Mouse (Mus musculus) lung, adult 18-20 months (tissue): ENCODE results near the gene Bcas3.
A peak's percentile ranks its signal among the peaks of the same experiment; 100 is the strongest.
"Not testable (repeated sequence)": the region's sequence is repeated elsewhere in the genome, so short reads cannot be mapped to it uniquely, and the experiment has no call there.

Experiments used
- DNase-seq, 2 experiments: peaks; one replicate each; pipeline ENCODE4 v3.0.0; 2022; ENCODE audit warnings: mixed read lengths in 2 of 2

Gene Bcas3

DNA sequence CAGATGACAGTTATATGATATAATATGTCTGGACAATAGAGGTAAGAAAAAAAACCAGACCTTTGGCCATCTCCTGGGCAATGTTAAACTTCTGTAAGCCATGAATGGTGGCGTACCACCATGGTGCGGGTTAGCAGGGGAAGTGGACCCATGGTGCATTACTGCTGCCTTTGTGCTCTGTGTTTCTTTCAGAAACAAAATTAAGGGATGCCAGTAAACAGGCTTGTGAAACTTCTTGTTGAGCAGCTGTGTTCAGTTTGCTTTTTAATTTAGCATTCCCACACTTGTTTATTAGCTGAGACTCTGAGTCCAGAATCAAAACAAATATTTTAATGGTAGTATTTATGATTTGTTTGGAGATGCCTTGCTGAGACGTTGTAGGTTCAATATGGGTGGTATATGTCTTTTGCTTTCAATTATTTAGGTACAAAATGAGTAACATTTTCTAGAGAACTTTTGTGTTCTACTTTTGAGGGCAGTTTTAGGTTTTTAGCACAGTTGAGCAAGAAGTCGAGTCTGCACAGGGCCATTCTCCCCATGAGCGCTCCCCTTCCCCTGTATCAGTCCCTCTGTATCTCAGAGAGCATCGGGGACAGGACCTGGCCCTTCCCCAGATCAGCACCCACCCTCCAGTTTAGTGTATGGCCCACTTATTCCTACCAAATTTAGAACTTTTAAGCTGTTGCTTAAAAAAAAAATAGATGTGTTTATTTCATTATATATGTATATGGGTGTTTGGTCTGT lies 132.4 kb downstream of the Bcas3 start:
- no peak for DNase-seq

- DNase-seq: no peak
Measured at GRCm38 (mm10) chr11:85487501-85487900, 134.5 kb downstream of the Bcas3 start.

DNA sequence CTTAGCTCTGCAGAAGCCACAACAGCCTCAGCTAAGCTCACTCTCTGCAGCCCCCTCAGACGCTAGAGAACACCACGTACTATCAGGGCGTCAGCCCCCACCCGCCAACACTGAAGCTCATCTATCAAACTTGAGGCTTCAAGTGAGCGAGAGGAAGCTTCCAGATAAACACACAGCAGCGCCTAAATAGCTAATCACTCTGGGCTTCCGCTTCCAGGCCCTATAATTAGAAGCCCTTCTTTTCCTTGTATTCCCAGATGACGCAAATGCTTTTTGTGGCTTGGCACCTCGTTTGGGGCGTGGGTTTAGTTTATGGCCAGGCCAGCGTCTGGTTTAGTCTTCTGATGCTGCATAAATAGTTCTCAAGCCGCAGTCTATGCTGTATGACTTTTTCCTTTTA lies 139.3 kb downstream of the Bcas3 start:
- peak; percentile 88 to 93 for DNase-seq

DNA sequence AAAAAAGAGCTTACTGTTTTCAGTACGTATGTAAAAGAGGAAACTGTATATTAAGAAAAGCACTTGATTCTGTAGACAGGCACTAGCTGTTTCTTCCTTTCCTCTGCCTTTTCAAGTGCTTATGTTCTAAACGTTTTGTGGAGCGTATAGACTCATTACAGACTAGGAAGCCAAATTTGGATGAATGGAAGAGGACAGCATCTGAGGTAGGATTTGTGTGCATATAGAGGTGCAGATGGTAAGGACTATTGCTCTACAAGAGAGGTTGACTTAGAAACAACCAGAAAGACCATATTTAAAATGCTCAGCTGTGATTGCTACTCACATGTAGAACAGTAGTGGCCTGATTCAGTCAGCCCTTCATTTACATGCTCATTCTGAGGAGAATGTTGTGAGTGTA lies 139.7 kb downstream of the Bcas3 start:
- no peak for DNase-seq

GRCm38 (mm10) chr11:85499561-85499960 lies 146.6 kb downstream of the Bcas3 start:
- no peak for DNase-seq

- DNase-seq: no peak
Measured at GRCm38 (mm10) chr11:85502031-85502430, 149.1 kb downstream of the Bcas3 start.

DNA sequence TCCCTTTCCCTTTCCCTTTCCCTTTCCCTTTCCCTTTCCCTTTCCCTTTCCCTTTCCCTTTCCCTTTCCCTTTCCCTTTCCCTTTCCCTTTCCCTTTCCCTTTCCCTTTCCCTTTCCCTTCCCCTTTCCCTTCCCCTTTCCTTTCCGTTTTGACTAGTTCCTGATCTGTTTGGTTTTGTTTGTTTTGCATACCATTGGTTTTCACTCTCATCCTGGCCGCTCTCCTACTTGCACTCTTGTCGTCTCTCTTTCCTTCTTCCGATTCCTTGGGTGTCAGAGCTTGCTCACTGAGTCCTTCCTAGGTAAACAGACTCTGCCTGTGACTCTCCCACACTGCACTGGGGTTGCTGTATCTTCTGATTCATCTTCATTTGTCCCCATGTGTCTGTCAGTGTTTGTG lies 151.8 kb downstream of the Bcas3 start:
- DNase-seq: not testable (repeated sequence)

GRCm38 (mm10) chr11:85505811-85506210 lies 152.8 kb downstream of the Bcas3 start:
- no peak for DNase-seq

GRCm38 (mm10) chr11:85509334-85509733 lies 156.4 kb downstream of the Bcas3 start:
- DNase-seq: no peak

GRCm38 (mm10) chr11:85511270-85511904 lies 158.4 kb downstream of the Bcas3 start:
- DNase-seq: no peak

GRCm38 (mm10) chr11:85516724-85517123 lies 163.8 kb downstream of the Bcas3 start:
- no peak for DNase-seq

GRCm38 (mm10) chr11:85518025-85518756 lies 165.2 kb downstream of the Bcas3 start:
- peak in 1 of 2 experiments; percentile 45 for DNase-seq

GRCm38 (mm10) chr11:85520236-85520635 lies 167.3 kb downstream of the Bcas3 start:
- DNase-seq: peak; percentile 33 to 55

GRCm38 (mm10) chr11:85520996-85521395 lies 168.0 kb downstream of the Bcas3 start:
- peak in 1 of 2 experiments; percentile 37 for DNase-seq

DNA sequence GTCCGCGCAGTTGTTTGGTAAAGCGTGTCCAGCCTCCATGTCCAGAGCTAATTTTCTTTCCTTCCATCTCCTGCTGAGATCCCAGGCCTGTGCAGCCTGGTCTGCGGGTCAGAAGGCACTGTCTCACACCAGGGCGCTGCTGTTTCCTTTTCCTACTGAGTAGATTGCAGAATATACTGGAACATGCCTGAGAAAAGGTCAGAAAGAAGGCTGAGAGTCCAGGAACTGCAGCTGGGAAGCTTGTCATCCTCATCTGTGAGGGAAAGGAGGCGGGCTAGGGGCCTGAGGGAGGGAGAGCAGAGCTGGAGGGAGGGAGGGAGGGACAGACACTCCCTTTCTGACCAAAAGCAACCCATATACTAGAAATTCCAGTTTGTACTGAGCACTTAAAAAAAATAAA lies 170.7 kb downstream of the Bcas3 start:
- peak; percentile 25 to 55 for DNase-seq

GRCm38 (mm10) chr11:85524186-85524585 lies 171.2 kb downstream of the Bcas3 start:
- peak; percentile 70 to 72 for DNase-seq

DNA sequence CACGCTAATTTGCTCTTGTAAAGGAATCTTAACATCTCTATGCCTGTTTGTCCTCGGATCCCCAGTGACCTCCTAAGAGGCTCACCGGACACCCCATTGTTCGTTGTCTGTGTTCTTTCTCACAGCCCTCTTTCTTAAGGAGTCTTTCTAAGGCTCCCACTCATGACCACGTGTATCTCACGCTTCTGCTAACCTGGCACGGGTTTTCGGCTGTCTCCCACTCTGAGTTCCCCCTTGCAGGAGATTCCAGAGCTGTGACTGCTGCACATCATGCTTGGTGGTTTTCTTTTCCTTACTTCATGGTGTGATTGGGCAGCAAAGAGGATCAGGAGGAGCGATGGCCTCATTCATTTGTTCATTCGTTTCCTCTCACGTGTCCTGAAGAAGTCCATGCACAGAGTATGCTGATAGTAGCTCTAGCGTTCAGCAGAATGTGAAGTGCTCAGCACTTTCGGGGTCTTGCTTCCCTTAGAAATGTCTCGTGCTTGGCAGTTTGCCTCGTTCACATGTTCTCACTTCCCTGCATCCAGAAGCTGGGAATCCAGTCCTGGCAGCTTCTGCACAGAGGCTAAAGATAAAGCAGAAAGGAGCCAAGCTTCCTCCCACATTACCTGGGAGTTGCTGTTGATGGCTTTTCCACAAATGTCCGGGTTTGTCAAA lies 172.0 kb downstream of the Bcas3 start:
- peak; percentile 30 to 44 for DNase-seq

GRCm38 (mm10) chr11:85525501-85525885 lies 172.5 kb downstream of the Bcas3 start:
- no peak for DNase-seq

DNA sequence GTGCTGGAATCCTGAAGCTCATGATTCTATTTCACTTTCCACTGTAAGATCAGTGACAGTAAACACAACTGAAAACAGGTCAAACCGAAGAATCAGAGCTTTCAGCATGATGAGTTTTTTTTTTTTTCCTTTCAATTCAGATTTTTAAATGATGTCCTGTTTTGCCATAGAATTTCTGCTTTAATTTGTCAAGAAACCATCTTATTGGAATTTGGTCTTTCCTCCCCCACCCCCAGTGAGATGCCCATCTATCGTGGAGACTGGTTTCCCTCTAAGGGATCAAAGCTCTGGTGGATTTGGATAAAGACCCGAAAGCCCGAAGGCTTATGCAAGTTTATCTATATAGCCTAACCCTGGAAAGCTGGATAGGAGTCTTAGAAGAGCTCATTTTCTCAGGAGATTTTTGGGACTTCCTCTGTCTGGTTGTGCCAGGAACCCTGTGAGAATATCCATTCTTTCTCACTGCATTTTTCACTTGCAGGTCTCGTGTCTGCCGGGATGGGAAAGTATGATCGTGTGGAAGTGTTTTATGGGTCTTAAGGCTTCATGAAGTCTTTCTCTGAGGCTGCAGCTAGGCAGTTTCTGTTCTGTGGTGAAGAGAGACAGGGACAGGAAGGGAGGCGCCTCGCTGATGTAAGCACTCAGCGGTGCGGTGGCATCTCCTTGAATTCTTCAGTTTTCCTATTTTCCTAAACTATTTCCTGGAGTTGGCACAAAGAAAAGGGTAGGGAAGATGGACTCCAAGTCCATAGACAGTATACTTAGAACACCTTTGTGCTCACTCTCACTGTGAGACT lies 173.2 kb downstream of the Bcas3 start:
- no peak for DNase-seq

- no peak for DNase-seq
Measured at GRCm38 (mm10) chr11:85527261-85527660, 174.3 kb downstream of the Bcas3 start.

DNA sequence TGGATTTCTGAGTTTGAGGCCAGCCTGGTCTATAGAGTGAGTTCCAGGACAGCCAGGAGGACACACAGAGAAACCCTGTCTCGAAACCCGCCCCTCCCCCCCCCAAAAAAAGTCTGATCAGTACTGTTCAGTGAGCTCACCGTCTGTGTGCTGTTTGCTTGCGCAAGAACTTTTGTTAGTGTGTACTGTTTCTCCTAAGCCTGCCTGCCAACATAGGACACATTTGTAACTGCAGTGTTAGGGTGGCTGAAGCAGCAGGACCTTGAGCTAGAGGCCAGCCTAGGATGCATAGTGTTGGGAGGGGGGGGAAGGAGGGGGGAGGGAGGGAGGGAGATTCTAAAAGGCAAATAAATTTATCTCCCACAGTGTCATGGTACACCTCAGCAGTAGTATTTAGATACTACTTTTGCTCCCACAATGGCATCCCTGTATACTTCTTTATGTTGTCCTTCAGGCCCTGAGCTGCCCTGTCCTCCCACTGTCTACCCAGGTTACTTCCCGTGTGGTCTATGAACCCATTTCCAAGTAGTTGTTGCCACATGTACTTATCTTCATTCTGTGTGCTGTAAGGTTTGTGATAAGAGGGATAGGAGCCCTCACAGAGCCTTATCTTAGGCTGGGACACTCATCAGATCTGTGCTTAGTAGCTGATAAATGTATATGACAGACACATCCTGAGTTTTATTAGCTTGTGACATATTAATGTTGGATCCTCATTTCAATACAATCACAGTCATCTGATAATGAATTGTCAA lies 176.7 kb downstream of the Bcas3 start:
- no peak for DNase-seq

- DNase-seq: no peak
Measured at GRCm38 (mm10) chr11:85540989-85541388, 188.0 kb downstream of the Bcas3 start.
